Mouse (Mus musculus): ENCODE results near the gene Ndufa3. TPM values are rescaled to one million over a fixed set of nuclear protein-coding genes. Genes with fewer than 3 reads are reported as not detected.
"Not testable (repeated sequence)": the region's sequence is repeated elsewhere in the genome, so short reads cannot be mapped to it uniquely, and the experiment has no call there.

The Ndufa3 gene
- polyA plus RNA-seq, 1 experiment from 2014 or later = 703 TPM

DNA sequence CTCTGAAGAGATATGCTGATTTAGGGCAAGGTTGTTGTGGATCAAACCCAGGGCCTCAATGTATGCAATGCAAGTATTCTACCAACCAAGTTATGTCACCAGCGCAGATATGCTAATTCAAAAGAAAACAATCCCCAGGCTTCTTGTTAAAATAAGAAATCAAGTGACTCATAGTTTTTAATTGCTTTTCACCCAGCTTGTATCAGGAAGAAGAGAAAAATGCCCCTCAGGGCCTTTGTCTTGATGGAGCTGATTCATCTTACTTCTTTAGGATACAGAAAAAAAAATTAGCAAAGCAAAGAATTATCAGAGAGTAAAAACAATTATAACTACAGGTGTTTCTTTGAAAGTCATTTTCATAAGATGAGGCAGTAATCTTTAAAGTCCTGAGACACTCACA lies 29.9 kb upstream of the Ndufa3 start:
- Histone ChIP-seq H3K9me3 (no peaks in the 10 kb centered on the region), H3K4me1 (peaks cover 4% of the 10 kb centered on the region; the same call in 1 of the 2 replicates), H3K9ac (no peak overlapping the region), H3K27ac (replicated peaks) (no peak overlapping the region), H3K4me2 (no peak overlapping the region), H3K4me3 (no peak overlapping the region), H3K36me3 (no peaks in the 10 kb centered on the region), H3K27me3 (replicated peaks) (no peaks in the 10 kb centered on the region)
- ATAC-seq (ENCODE audit: extremely low read depth, insufficient number of reproducible peaks, low FRiP score, low TSS enrichment) = no peak
- WGBS = 68% methylated on average over 1 of the region's 1 CpGs

DNA sequence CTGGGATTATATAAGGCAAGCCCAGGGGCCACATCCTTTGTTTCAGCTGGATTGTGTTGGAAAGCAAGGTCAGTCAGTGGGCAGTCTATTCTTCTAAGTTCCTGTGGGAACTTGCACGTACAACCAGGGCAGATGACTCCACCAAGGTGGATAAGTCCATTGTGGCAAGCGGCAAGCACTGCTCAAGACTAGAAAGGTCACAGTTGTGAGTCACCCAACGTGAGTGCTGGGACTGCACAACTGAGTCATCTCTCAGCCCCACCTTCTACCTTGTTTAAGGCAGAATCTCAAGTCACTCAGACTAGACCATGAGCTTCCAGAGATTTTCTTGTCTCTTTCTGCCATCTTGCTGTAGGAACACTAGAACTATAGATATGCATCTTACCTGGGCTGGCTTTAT lies 26.6 kb upstream of the Ndufa3 start:
- no peak overlapping the region for H3K9ac ChIP-seq
- H3K4me1 ChIP-seq = peaks cover 4% of the 10 kb centered on the region; the same call in 1 of the 2 replicates
- WGBS = 75% methylated on average over 3 of the region's 3 CpGs
- no peaks in the 10 kb centered on the region for H3K9me3 ChIP-seq
- no peaks in the 10 kb centered on the region for H3K36me3 ChIP-seq
- H3K4me3 ChIP-seq = no peak overlapping the region
- no peaks in the 10 kb centered on the region for H3K27me3 ChIP-seq (replicated peaks)
- ATAC-seq (ENCODE audit: extremely low read depth, insufficient number of reproducible peaks, low FRiP score, low TSS enrichment) = no peak
- no peak overlapping the region for H3K27ac ChIP-seq (replicated peaks)
- H3K4me2 ChIP-seq = no peak overlapping the region

DNA sequence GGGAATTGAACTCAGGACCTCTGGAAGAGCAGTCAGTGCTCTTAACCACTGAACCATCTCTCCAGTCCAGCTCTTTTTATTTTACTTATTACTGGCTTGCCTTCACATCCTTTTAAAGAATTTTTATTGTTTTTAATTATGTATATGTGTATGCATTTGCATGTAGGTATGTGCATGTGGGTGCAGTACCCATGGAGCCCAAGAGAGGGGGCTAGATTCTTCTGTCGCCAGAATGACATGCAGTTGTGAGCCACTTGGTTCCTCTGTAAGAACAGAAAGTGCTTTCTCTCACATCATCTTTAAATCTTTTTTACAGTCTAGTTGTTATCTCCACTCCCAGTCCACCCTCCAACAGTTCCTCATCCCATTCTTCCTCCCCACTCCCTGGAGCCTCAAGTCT lies 25.6 kb upstream of the Ndufa3 start:
- H3K9me3 ChIP-seq = no peaks in the 10 kb centered on the region
- no peak overlapping the region for H3K4me2 ChIP-seq
- 42% methylated on average over 1 of the region's 1 CpGs for WGBS
- H3K36me3 ChIP-seq = no peaks in the 10 kb centered on the region
- no peak overlapping the region for H3K4me3 ChIP-seq
- H3K27ac ChIP-seq (replicated peaks) = no peak overlapping the region
- no peaks in the 10 kb centered on the region for H3K27me3 ChIP-seq (replicated peaks)
- no peaks in the 10 kb centered on the region for H3K4me1 ChIP-seq
- no peak overlapping the region for H3K9ac ChIP-seq
- ATAC-seq (ENCODE audit: extremely low read depth, insufficient number of reproducible peaks, low FRiP score, low TSS enrichment) = no peak

DNA sequence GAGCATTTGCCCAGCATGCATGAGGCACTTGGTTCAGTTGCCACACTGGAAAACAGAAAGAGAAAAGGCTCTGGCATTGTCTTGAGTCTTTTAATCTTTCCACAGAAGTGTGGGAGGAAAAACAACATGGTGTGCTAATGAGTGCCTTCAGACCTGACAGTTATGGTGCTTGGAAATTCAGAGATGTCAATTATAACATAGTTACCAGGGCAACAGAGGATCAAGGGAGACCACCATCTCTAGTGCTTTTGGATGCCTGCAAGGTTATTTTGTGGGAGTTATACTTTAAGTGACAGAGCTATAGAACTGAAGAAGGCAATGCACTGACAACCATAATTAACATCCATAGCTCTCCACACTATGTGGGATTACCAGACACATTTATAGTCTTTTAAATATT lies 23.3 kb upstream of the Ndufa3 start:
- Histone ChIP-seq H3K36me3 (no peaks in the 10 kb centered on the region), H3K4me3 (no peak overlapping the region), H3K9ac (no peak overlapping the region), H3K9me3 (no peaks in the 10 kb centered on the region), H3K27me3 (replicated peaks) (no peaks in the 10 kb centered on the region), H3K4me2 (no peak overlapping the region), H3K4me1 (no peaks in the 10 kb centered on the region), H3K27ac (replicated peaks) (no peak overlapping the region)
- no peak for ATAC-seq (ENCODE audit: extremely low read depth, insufficient number of reproducible peaks, low FRiP score, low TSS enrichment)

DNA sequence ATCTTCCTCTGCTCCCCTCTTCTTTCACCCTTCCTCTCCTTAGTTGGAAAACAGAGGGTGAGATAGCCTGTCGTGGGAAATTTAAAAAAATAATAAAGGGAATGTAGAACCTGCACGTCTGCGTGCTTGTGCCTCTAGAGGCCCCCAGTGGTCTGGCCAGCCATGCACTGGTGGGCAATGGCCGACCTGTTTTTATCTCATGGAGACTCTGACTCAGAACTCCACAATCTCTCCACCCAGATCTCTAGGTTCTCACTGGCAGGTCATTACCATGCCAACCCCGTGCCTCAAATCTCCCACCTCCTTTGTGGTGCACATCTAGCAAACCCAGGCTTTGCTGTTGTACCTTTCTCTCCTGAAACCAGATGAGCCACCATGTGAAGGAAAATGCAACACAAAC lies 22.5 kb upstream of the Ndufa3 start:
- peak overlapping the region; percentile 56 for H3K4me2 ChIP-seq
- H3K27ac ChIP-seq (replicated peaks) = no peak overlapping the region
- H3K4me3 ChIP-seq = peak overlapping the region; percentile 37
- H3K27me3 ChIP-seq (replicated peaks) = no peaks in the 10 kb centered on the region
- H3K36me3 ChIP-seq = no peaks in the 10 kb centered on the region
- ATAC-seq (ENCODE audit: extremely low read depth, insufficient number of reproducible peaks, low FRiP score, low TSS enrichment) = no peak
- 14% methylated on average over 5 of the region's 5 CpGs for WGBS
- H3K9me3 ChIP-seq = no peaks in the 10 kb centered on the region
- no peaks in the 10 kb centered on the region for H3K4me1 ChIP-seq
- no peak overlapping the region; the same call in 1 of the 2 replicates for H3K9ac ChIP-seq

DNA sequence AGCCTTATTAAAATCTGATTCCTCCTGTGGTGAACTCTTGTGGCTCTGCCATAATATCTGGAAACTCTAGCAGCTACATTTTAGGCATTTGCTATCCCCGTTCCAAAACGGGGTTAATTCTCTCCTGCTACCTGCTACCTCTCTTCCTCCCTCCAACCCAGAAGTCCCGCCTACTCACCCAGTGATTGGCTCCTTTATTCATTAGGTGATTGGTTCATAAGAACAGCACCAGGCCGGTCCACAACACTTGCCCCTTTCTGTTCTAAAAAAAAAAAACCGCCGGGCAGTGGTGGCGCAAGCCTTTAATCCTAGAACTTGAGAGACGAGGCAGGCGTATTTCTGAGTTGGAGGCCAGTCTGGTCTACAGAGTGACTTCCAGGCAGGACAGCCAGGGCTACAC lies 22.0 kb upstream of the Ndufa3 start:
- 7% methylated on average over 9 of the region's 9 CpGs for WGBS
- no peaks in the 10 kb centered on the region for H3K9me3 ChIP-seq
- H3K9ac ChIP-seq = no peak overlapping the region; the same call in 1 of the 2 replicates

DNA sequence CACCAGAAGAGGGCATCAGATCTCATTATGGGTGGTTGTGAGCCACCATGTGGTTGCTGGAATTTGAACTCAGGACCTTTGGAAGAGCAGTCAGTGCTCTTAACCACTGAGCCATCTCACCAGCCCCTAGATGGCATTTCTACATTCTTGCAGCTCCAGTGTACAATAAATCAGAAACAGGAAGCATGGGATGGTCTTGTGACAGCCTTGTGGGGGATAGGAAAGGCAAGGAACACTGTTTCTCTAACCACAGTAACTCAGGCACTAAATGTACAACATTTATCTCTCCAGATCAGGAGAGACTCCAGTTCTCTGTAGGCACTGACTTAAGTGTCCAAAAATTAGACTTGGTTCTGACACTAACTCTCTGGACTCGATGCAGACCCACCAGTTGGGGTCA lies 19.4 kb upstream of the Ndufa3 start:
- ATAC-seq (ENCODE audit: extremely low read depth, insufficient number of reproducible peaks, low FRiP score, low TSS enrichment); H3K4me3 ChIP-seq; H3K4me2 ChIP-seq; H3K36me3 ChIP-seq; H3K9me3 ChIP-seq; H3K27ac ChIP-seq (replicated peaks); H3K27me3 ChIP-seq (replicated peaks); H3K9ac ChIP-seq; H3K4me1 ChIP-seq: not testable (repeated sequence)
- 58% methylated on average over 1 of the region's 1 CpGs for whole genome bisulfite sequencing

More for the DNA sequence above, 22.0 kb upstream of the Ndufa3 start:
- H3K36me3 ChIP-seq = no peaks in the 10 kb centered on the region
- H3K4me1 ChIP-seq = no peaks in the 10 kb centered on the region
- peak overlapping the region; percentile 56 for H3K4me2 ChIP-seq
- peak overlapping the region; percentile 37 for H3K4me3 ChIP-seq
- no peaks in the 10 kb centered on the region for H3K27me3 ChIP-seq (replicated peaks)
- no peak for ATAC-seq (ENCODE audit: extremely low read depth, insufficient number of reproducible peaks, low FRiP score, low TSS enrichment)
- H3K27ac ChIP-seq (replicated peaks) = no peak overlapping the region

DNA sequence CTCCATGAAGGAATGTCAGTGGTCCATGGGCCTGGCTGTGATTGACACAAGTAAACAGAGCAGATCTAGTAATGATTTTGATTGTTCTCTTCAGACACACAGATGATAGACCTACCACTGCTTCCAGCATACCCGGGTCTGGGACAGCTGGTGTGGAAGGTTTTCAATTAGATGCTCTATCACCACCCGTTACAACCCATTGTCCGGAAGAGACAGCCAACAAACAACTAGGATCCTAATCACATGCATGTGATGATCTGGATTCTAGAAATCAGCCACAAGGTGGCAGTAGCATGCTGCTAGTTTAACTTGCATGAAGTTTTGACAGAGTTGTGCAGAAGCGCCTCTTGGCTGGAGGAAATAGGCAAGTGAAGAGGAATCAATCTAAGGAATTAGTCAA lies 16.1 kb upstream of the Ndufa3 start:
- 7% methylated on average over 4 of the region's 4 CpGs for whole genome bisulfite sequencing
- Histone ChIP-seq H3K36me3 (no peaks in the 10 kb centered on the region), H3K27me3 (replicated peaks) (no peaks in the 10 kb centered on the region), H3K4me1 (no peaks in the 10 kb centered on the region), H3K27ac (replicated peaks) (no peak overlapping the region), H3K9me3 (no peaks in the 10 kb centered on the region), H3K4me3 (no peak overlapping the region), H3K4me2 (no peak overlapping the region), H3K9ac (no peak overlapping the region)
- no peak for ATAC-seq (ENCODE audit: extremely low read depth, insufficient number of reproducible peaks, low FRiP score, low TSS enrichment)

DNA sequence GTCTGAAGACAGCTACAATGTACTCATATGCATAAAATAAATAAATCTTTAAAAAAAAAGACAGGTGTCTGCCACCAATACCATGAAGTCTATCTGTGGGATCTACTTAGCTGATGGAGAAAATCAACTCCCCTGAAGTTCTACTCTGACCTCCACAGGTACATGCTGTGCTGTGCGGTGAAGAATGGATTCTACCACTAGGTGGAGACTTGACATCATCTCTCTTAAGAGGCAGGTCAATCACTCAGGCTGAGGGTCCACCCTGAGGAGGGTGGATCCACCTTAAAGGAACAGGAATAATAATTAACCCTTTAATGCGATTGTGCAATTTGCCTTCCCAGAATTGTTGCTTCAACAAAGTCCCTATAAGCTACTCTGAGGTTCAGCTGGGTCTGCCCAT lies 10.4 kb upstream of the Ndufa3 start:
- Histone ChIP-seq H3K36me3 (no peaks in the 10 kb centered on the region), H3K27me3 (replicated peaks) (no peaks in the 10 kb centered on the region), H3K4me2 (no peak overlapping the region), H3K9me3 (no peaks in the 10 kb centered on the region), H3K4me1 (no peaks in the 10 kb centered on the region), H3K4me3 (no peak overlapping the region), H3K27ac (replicated peaks) (no peak overlapping the region), H3K9ac (no peak overlapping the region)
- 15% methylated on average over 2 of the region's 2 CpGs for WGBS
- ATAC-seq (ENCODE audit: extremely low read depth, insufficient number of reproducible peaks, low FRiP score, low TSS enrichment) = no peak

DNA sequence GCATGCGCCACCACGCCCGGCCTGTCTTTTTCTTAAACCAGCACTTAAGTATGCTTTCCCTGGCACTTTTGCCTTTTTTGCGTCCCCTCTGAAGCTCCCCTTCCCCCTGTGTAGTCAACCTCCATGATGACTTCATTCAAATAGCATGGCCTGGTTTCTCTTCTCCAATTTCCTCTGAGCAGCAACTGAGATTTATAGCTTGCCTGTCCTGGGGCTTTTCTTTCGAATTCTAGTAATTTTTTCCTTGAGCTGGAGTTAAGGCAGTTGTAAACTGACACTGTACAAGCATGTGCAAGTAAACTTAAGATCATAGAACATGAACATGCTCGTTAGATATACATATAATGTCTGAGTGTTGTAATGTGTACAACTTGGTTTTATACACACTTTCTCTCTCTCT lies 9.8 kb upstream of the Ndufa3 start:
- Histone ChIP-seq H3K27me3 (replicated peaks) (no peaks in the 10 kb centered on the region), H3K4me2 (no peak overlapping the region), H3K9me3 (no peaks in the 10 kb centered on the region), H3K27ac (replicated peaks) (no peak overlapping the region), H3K36me3 (no peaks in the 10 kb centered on the region), H3K4me1 (no peaks in the 10 kb centered on the region), H3K4me3 (no peak overlapping the region), H3K9ac (no peak overlapping the region)
- no peak for ATAC-seq (ENCODE audit: extremely low read depth, insufficient number of reproducible peaks, low FRiP score, low TSS enrichment)
- WGBS = 81% methylated on average over 6 of the region's 6 CpGs

DNA sequence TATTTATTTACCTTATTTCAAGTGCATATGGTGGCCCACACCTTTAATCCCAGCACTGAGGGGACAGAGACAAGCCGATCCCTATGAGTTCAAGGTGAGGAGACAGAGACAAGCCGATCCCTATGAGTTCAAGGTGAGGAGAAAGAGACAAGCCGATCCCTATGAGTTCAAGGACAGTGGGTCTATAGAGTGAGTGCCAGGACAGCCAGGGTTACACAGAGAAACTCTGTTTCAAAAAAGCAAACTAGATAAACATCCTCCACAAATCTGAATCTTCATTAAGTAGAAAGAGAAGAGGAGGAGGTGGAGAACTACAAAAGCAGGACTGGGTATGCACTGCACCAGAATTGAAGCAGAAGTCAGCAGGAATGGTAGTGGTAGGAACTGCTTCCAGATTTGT lies 8.5 kb upstream of the Ndufa3 start:
- Histone ChIP-seq H3K4me3 (no peak overlapping the region), H3K27me3 (replicated peaks) (no peaks in the 10 kb centered on the region), H3K36me3 (no peaks in the 10 kb centered on the region), H3K4me1 (no peaks in the 10 kb centered on the region), H3K27ac (replicated peaks) (no peak overlapping the region), H3K9ac (no peak overlapping the region), H3K4me2 (no peak overlapping the region), H3K9me3 (no peaks in the 10 kb centered on the region)
- no peak for ATAC-seq (ENCODE audit: extremely low read depth, insufficient number of reproducible peaks, low FRiP score, low TSS enrichment)
- WGBS = 86% methylated on average over 3 of the region's 3 CpGs

DNA sequence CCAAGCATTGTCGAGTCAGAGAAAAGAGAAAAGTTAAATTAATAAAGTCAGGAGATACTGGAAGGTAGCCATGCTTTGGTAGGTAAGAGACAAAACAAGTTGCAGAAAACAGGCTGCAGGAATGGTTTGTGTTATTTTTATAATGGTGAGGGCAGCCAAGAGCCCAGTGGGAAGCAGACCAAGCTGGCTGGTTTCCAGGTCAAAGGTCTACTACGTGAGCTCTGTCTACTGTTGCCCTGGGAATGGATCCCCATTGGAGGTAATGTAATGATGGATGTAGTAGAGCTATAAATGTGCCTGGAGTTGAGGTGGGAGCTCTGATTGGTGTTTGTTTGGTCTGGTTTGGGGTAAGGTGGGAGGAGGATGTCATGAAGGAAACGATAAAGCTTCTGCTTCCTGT lies 8.1 kb upstream of the Ndufa3 start:
- H3K4me2 ChIP-seq = no peak overlapping the region
- 49% methylated on average over 3 of the region's 3 CpGs for WGBS
- H3K27me3 ChIP-seq (replicated peaks) = no peaks in the 10 kb centered on the region
- H3K36me3 ChIP-seq = no peaks in the 10 kb centered on the region
- no peak overlapping the region for H3K27ac ChIP-seq (replicated peaks)
- no peak overlapping the region for H3K4me3 ChIP-seq
- no peak overlapping the region for H3K9ac ChIP-seq
- no peak for ATAC-seq (ENCODE audit: extremely low read depth, insufficient number of reproducible peaks, low FRiP score, low TSS enrichment)
- H3K4me1 ChIP-seq = no peaks in the 10 kb centered on the region
- H3K9me3 ChIP-seq = no peaks in the 10 kb centered on the region

DNA sequence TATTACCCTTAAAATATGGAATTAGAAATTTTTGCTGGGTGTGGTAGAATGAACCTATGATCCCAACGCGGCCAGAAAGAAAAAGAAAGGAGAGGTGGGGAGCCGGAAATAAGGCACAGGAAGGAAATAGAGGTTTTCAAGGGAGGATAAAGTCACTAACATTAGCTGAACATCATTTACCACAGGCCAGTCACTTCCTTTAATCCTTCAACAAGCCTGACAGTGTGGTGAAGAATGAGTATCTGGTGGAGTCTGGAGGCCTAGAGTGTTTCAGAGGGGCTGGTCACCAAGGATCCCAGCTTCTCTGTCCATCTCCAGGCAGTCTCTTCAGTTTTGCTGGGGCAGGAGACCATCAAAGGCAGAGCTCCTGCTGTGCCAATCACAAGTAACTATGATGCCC lies 6.7 kb upstream of the Ndufa3 start:
- Histone ChIP-seq H3K36me3 (no peaks in the 10 kb centered on the region), H3K4me2 (no peak overlapping the region), H3K27me3 (replicated peaks) (no peaks in the 10 kb centered on the region), H3K9me3 (no peaks in the 10 kb centered on the region), H3K4me1 (no peaks in the 10 kb centered on the region), H3K9ac (no peak overlapping the region), H3K27ac (replicated peaks) (no peak overlapping the region), H3K4me3 (no peak overlapping the region)
- no peak for ATAC-seq (ENCODE audit: extremely low read depth, insufficient number of reproducible peaks, low FRiP score, low TSS enrichment)
- 73% methylated on average over 3 of the region's 3 CpGs for WGBS
